Mouse (Mus musculus) forelimb bud, embryonic 11.5 days (tissue): ENCODE measurements around the gene Irgm1.
"Not testable (repeated sequence)": the region's sequence is repeated elsewhere in the genome, so short reads cannot be mapped to it uniquely, and the experiment has no call there.

Experiments
- DNase-seq: peaks from one replicate; pipeline ENCODE4 v3.0.0-alpha.2; 2012; ENCODE audit warnings: low read depth, low spot score

The Irgm1 gene

DNA sequence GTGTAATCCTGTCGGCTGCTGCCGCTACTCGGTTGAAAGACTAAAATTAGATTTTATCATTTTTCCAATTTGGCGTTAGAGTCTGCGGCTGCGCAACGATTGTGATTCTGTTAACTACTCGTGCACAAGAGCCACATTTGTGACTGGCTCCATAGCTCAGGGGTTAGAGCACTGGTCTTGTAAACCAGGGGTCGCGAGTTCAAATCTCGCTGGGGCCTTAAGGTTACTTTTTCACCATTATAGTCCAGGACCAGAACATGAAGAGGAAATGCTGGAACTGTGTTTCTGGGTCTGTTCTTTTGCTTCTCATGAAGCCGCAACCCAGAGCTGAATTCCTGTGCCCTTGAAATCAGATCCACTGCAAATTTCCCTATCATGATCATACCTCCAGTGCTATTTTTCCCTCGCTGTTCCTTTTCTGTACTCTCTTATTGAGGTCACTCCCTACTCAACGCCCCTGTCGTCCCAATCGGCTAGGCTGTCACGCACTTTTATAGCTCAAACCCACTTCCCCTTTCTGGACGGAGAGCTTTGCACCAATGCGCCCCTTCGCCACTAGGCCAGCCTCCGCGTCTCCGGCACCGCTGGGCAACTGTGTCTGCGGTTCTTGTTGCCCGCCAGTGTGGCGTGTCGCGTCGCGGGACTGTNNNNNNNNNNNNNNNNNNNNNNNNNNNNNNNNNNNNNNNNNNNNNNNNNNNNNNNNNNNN is 17.9 kb downstream of the Irgm1 start:
- peak; percentile 86 for DNase-seq

- DNase-seq: no peak
These were observed 18.6 kb downstream of the Irgm1 start for GRCm38 (mm10) chr11:48852624-48853473.

DNA sequence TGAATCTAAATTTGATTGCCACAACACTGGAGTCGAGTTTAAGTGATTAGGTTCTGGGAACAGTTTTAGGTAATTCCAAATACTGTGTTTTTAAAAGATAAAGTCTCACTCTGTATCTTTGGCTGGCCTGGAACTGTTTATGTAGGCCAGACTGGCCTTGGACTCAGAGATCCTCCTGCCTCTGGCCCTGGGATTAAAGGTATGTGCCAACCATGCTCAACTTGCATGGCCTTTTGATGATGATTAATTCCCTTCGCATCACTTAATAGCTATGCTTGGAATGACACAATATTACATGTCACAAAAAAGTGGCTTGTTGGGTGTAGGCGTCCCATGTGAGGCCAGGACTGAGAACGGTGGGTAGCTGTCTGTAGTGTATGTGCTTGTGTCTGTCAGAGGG is 19.3 kb downstream of the Irgm1 start:
- DNase-seq: no peak

DNA sequence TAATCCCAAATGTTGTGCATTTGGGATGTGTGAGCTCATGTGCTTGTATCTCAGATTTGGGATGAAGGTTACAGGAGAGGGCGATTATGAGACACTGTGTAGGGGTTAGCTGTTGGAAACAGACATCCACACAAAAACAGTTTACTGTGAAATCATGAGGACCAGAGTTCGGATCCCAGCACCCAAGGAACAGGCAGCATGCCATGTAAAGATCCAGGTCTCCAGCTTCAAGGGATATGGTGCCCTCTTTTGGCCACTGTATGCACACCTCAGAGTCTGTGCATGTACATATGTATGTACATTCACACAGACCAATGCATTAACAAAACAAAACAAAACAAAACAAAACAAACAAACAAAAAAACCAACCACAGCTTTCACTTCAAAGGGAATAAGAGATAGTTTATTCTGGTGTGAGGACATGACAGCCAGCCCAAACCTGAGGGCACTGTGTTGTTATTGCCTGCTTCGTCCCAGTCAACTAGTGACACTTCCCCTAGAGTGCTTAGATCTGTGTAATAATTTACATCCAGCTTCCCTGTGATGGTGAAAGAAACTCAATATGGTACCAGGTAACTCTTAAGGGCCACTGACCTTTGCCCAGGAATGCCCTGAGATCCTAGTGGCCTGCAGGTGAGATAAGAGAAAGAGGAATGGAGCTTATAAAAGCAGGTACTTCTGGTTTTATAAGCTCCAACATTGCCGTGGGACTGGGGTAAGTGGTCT is 20.1 kb downstream of the Irgm1 start:
- no peak for DNase-seq

- DNase-seq: no peak
These were observed 21.2 kb downstream of the Irgm1 start for GRCm38 (mm10) chr11:48850240-48850639.

DNA sequence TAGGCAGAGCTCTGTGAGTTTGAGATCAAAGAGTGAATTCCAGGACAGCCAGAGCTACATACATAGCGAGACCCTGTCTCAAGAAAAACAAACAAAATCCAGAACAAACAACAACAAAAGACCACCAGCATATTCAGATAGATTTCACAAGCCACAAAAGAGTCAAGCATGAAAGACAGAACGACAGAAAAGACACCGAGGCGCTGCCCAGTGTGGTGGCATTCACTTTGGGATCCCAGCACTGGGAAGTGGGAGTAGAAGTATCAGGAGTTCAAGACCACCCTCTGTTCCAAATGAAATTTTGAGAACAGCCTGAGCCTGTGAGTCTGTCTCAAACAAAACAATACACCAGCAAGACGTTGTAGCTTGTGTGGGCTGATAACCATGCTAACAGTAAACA is 24.6 kb downstream of the Irgm1 start:
- no peak for DNase-seq

DNA sequence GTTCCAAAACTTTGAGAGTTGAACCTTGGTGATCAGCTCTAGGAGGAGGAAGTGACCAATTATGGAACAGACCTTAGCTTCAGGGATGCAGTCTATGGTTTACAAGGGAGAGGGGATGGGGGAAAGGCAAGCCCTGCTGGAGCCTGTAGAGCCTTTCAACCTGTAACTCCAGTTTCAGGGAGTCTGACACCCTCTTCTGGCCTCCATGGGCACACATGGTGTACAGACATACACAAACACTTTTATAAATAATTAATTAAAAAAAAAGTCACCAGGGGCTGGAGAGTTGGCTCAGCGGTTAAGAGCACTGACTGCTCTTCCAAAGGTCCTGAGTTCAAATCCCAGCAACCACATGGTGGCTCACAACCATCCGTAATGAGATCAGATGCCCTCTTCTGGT is 25.1 kb downstream of the Irgm1 start:
- DNase-seq: not testable (repeated sequence)

GRCm38 (mm10) chr11:48845244-48845815 is 26.2 kb downstream of the Irgm1 start:
- no peak for DNase-seq

DNA sequence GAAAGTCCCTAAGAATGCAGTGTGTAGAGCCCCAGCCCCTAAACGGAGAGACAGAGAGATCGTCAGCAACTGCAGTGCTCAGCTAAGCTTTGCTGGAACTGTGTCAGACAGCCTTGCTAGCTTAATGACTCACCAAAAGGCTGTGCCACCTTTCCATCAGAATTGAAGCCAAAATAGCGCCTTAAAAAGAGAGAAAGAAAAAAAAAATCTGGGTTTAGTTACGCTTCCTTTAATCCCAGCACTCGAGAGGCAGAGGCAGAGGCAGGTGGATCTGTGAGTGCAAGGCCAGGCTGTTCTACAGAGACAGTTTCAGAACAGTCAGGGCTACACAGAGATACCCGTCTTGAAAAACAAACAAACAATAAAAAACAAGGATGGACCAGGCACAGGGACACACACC is 27.2 kb downstream of the Irgm1 start:
- no peak for DNase-seq

GRCm38 (mm10) chr11:48843202-48843601 is 28.3 kb downstream of the Irgm1 start:
- DNase-seq: no peak

- no peak for DNase-seq
These were observed 29.1 kb downstream of the Irgm1 start for GRCm38 (mm10) chr11:48842378-48842792.

DNA sequence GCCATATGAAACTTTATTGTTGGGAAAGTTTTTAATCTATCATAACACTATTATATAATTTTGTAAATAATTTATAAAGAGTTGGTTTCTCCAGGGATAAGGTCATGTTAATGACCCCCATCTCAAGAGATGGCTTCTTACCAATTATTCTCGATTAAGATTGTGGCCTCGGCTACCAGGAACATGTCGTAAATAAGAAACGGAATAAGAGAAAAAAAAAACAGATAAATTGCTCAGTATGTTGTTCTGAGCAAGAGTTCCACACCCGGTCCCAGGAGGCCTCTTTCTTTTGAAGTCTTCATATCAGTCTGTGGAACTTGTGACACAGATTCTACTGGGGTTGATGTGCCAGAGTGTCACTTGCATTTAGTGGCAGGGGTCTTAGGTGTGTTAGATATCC is 30.3 kb downstream of the Irgm1 start:
- no peak for DNase-seq

DNA sequence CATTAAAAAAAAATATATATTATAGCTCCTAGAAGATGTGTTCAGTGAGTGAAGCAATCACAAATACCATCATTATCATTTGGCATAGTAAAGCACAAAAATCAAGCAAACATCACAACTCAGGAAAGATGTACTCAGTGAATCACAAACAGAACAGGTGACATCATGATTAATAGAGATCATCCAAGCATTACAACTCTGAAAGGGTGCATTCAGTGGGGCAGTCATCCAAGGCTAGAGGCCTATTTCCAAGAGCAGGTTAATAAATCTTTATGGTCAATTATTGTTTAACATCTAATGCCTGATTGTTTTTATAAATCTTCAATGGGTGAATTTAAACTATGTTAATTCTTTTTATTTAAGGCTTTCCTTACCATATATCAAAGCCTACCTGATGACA is 30.7 kb downstream of the Irgm1 start:
- DNase-seq: no peak

GRCm38 (mm10) chr11:48838879-48839680 is 32.4 kb downstream of the Irgm1 start:
- DNase-seq: no peak

DNA sequence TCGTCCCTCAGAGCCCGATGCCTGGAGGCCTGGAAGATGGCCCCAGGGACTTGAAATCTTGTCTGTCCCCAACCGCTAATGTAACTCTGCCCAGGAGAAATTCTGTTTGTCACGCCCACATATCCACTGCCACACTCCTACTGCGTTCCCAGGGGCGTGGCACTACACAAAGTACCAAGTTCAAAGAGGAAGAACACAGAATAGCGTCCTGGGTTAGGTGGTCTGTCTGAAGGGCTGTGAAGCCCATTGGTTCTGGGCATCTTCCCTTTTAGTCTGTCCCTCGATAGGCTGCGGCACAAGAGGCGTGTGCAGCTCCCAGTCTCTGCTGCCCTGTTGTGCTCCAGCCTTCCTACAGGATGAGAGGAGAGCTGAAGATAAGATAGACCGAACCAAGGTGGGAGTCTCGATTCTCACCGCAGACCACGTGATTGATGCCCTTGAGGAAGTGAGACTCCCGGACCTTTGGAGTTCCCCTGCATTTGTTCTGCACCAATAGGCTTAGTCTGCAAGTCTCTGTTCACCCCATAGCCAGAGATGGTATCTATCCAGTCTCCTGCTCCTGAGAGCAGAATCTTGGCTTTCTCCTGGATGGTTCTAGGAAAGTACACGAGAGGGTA is 33.2 kb downstream of the Irgm1 start:
- DNase-seq: no peak

DNA sequence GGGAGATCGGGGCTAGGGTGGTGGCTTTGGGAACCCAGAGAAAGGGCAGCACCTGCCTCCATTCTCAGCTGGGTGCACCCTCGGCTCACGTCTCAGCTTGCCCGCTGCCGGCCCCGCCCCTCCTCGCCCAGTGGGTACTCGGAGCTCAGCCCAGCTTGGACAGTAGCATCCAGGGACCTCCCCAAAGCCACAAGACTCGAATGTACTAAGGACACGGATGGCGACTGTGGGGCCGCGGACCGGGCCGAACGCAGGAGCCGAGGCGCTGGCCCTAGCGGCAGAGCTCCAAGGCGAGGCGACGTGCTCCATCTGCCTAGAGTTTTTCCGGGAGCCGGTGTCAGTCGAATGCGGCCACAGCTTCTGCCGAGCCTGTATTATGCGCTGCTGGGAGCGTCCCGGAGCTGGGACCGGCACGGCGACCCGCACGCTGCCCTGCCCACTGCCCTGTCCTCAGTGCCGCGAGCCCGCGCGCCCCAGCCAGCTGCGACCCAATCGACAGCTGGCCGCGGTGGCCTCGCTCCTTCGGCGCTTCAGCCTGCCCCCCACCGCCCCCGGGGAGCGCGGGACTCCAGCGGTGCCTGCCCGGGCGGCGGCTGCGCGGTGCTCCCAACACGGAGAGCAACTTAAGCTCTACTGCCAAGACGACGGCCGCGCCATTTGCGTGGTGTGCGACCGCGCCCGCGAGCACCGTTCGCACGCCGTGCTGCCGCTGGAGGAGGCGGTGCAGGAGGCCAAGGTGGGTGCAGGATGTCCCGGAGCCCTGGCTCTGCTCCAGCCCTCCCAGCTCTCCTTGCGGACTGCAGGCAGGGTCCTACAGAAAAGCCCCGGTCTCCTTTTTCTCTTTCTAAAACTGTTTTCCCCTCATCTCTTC is 33.9 kb downstream of the Irgm1 start:
- no peak for DNase-seq

DNA sequence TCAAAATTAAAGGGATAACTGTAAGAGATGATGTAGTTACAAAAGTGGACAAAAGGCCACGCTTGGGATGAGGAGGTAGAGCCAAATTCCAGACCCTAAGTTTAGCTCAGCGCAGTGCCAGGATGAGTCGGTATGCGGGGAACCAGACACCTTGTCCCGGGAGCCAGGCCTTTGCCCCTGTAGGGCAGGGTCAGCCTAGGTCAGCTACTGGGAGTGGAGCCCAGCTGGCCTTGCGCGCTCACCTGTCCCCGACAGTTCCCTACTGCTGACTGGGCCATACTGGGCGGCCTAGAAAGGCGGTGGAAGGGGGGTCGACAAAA is 34.5 kb downstream of the Irgm1 start:
- no peak for DNase-seq

- DNase-seq: no peak
These were observed 35.6 kb downstream of the Irgm1 start for GRCm38 (mm10) chr11:48835923-48836322.

- peak; percentile 91 for DNase-seq
These were observed 37.5 kb downstream of the Irgm1 start for GRCm38 (mm10) chr11:48833731-48834639.
